Mouse (Mus musculus) right cerebral cortex, postnatal 14 days (tissue): ENCODE measurements around the gene Zfp945.
"Not testable (repeated sequence)": the region's sequence is repeated elsewhere in the genome, so short reads cannot be mapped to it uniquely, and the experiment has no call there.

Source experiments
- DNase-seq: peaks from one replicate; pipeline ENCODE4 v3.0.0; 2022

The Zfp945 gene

DNA sequence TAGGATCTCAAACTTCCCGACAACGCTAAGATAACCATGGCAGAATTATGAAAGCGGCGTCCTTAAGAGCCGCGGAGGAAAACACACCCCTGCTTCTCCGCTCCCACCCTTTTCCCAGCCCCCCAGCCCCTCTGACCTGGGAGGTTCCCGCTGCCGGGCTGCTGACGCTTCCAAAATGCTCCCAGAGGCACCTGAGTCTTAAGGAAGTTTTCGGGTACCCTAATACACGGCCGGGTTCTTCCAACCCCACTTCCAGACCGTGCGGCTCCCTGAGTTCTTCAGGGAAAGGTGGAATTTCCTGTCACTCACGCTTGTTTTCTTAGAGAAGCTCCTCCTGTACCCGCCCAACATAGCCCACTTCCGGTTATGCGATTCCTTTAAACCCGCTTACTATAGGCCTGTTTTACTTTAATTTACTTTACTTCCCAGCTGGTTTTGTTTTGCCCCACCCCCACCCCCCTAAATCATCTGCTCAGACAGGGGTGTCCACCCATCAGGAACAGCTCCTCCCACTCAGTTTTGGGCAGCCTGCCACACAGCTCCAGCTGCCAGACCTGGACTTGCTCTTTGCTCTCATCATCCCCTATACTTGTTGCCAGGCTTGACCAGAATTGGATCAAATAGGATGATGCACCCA is at the start of gene Zfp945:
Gene Zfp945 (minus strand): TSS at position 290 of the 637 bp plus-strand sequence.
- DNase-seq: peak; percentile 54

DNA sequence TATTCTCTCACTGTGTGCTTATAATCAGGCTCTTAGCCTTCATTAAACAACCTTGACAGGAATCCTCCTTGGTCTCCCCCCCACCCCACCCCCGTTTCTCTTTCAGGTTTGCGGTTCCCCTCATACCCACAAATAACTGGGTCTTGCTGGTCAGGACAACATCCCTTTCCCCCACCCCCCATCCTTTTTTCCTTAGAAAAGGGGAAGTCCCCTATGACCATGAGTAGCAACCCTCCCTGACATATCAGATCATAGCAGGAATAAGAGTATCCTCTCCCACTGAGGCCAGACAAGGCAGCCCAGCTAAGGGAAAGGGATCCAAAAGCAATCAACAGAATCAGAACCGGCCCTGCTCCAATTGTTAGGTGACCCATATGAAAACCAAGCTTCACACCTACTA is 21.4 kb upstream of the Zfp945 start:
- no peak for DNase-seq

DNA sequence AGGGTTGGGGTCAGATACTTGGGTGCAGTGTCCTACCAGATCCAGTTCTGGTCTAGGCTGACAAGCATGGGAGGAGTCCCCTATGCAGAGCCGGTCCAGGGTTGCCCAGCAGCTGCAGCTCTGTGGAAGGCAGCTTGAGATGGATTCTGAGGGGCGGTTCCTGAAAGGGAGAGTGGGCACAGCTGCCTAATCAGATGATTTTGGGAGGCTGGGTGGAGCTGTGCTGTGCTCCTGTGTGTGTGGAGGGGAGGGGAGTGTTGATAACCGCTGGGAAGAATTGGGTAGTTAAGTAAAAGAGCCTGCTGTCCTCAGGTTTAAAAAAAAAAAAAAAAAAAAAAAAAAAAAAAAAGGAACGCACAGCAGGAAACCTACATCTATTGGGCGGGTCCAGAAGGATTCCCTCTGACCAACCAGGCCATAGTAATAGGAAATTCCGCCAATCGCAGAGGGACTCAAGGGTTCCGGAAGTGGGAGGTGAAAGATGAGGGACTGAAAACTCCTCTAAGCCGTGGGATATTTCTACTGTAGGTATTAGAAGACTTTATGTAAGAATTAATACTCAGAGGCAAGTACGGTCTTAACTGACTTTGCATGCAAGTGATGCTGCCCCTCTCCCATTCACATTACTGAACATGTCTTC is 17.2 kb upstream of the Zfp945 start:
- no peak for DNase-seq

DNA sequence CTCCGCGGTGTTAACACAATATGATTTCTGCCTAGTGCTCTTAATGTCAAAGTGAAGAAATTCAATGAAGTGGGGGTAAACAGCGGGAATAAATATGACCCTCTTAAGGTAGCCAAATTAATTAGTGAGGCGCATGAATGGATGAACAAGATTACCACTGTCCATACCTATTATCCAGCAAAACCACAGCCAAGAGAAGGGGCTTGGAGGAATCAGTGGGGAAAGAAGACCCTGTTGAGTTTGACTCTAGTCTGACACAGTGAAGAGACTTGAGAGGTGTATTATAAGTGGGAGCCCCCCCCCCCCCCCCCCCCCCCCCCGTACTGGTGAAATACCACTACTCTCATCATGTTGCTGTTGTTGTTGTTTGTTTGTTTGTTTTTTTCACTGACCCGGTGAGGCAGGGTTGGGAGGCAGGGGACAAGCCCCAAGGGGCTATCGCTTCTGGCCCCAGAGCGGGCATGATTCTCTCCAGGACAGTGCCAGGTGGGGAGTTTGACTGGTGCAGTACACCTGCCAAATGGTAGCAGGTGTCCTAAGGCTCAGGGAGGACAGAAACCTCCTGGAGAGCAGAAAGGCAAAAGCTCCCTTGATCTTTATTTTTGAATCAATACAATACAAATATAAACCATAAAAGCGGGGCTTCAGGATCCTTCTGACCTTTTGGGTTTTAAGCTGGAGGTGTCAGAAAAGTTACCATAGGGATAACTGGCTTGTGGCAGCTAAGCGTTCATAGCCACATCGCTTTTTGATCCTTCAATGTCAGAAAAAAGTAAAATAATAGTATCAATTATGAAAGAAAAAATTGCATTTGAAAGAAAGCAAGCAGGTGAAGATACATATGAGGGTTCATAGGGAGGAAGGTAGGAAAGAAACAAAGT is 10.7 kb upstream of the Zfp945 start:
- DNase-seq: no peak

DNA sequence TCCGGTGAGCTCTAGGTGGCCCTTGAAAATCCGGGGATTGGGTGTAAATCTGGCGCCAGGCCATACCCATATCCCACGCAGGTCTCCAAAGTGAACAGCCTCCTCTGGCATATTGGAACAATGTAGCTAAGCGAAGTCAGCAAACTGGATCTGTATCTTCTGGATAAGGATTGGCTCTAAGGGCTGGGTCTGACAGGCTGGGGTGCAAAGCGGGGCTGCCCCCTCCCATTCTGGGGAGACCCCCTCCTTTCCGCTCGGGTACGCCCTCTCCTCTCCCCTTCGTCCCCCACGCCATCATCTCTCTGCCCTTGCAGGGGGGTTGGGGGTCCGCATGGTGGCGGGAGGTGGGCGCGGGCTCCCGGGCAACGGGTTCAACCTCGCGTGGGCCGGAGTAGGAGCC is 9.4 kb upstream of the Zfp945 start:
- no peak for DNase-seq

DNA sequence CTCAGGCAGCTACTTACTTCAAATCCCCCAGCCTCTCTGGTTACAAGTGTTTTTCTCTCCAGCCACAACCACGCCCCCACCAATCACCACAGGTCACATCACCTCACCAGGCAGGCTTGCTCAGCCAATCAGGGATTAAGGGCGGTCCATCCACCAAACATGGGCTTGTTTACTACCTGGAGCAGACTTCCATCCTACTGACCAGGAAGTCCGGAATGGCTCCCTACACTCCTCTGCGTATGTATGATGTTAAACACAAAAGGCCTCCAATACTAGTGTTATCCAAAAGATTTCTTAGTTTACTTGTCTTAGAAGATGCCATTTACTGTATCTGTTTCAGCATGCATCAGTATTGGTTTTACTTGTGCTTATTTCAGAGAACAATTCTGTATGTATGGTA is 8.6 kb upstream of the Zfp945 start:
- not testable (repeated sequence) for DNase-seq

DNA sequence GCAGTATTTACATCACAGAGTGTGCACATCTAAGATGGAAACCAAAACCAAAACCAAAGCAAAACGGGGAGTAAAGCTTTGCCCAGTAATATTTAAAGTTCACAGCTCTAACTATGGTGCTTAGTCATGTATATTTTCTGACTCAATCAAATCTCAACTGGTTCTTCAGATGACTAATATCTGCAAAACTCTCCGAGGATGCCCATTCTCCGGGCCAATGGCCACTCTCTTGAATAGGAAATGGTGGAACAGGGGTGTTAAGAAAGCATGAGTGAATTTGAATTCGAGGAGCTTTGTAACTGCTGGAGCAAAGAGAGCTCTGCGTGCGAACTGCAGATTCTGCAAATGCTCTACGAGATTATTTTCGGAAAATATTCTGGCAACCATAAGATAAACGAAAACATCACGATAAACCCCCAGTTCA is 501 bp downstream of the Zfp945 start:
- DNase-seq: no peak

DNA sequence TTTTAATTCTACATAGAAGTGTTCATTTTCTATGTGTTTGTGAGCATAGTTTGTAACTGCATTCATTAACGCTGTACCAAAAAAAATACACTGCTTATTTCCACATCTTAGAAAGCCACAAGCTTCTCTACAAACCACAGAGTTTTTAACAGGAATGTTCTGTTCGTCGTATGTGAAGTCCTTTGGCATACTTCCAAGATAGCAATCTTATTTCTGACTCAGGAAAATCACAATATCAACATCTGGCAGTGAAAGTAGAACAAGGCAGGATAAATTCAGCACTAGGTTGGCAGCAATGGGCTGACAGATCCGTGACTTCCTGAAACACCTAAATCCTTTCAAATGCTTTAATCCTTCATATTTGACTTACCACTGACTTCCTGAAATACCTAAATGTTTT is 45.8 kb downstream of the Zfp945 start:
- no peak for DNase-seq

DNA sequence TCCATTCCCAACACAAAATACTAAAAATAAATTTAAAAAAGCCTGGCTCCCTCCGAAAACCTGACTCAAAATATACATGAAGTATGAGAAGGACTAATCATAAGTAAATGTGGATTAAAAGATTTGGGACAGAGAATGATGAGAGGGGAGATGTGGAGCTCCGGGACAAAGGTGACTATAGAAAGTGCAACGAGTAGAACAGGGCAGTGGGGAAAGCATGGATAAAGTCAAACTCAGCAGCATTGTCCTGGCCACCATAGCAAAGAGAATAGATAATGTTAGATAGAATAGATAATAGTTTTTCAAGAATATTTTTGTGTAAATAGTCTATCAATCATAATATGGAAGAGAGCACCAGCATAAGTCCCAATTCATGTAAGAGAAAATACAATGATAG is 48.7 kb downstream of the Zfp945 start:
- no peak for DNase-seq

DNA sequence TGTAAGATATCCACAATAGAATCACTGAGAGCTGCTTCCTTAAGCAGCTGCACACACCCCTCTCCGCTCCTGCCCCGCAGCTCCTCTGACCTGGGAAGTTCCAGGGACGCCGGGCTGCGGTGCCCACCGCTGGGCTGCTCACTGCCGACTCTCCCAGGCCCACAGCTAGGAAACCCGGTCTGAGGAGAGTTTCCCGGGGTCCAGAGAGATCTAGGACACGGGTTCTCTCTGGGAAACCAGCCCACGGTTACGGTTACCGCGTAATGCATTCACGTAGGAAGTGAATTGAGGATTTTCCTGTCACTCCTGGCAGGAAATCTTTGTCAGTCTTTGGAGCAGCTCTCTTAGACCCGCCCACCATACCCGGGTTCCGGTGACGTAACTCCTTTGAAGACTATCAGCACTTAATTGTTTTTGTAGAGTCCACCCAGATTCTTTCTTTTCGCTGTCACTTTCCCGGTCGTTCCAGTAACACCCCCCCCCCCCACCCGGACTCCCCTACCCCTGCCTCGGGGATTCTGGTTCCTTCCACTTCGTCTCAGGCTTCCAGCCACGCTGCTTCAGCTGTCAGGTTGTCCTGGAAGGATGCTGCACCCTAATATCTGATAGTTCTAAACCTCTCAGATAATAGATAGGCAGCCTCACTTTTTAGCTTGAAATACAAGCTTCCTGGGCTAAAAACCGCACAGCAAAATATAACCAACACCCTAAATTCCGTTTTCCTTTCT is 49.3 kb downstream of the Zfp945 start:
- DNase-seq: peak; percentile 50

DNA sequence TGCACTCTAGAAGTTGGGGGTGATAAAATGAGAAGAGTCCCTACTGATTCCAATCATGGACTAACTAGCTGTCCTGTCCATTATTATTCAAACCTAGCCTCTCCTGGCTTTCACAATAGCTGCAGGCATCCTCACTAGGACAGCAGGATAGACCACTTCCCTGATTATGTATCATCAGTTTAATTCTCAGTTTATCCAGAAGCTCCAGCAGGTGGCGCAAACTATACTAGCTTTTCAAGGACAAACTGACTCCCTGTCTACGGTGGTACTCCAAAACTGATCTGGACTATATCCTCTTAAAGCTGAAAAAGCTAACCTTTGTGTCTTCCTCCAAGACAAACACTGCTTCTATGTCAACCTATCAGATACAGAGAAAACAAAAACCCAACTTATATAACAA is 67.2 kb downstream of the Zfp945 start:
- peak; percentile 11 for DNase-seq
